Mouse (Mus musculus): ENCODE data around the gene Tmem39b. TPM values are rescaled to one million over a fixed set of nuclear protein-coding genes. Genes with fewer than 3 reads are reported as not detected.
A peak's percentile ranks its signal among the peaks of the same experiment; 100 is the strongest.

The Tmem39b gene
- polyA plus RNA-seq, 1 experiment: 21.1 TPM

GRCm38 (mm10) chr4:129650359-129650758 lies 46.3 kb downstream of the Tmem39b start:
- Histone ChIP-seq H3K27ac (ENCODE audit: insufficient read depth, low read length) (no peak overlapping the region), H3K4me1 (ENCODE audit: control insufficient read depth, insufficient read depth, low read length) (peaks cover 7% of the 10 kb centered on the region), H3K4me3 (ENCODE audit: insufficient read depth, low read length) (no peak overlapping the region)
- no peak for TF ChIP-seq CTCF (IDR thresholded peaks at IDR 0.05; ENCODE audit: extremely low read depth, insufficient read depth, low read length)
- no peak for TF ChIP-seq POLR2A (IDR thresholded peaks at IDR 0.05; ENCODE audit: extremely low read depth, insufficient read depth, low read length)

GRCm38 (mm10) chr4:129648656-129649055 lies 48.0 kb downstream of the Tmem39b start:
- H3K4me1 ChIP-seq (ENCODE audit: control insufficient read depth, insufficient read depth, low read length): peaks cover 12% of the 10 kb centered on the region
- TF ChIP-seq POLR2A (IDR thresholded peaks at IDR 0.05; ENCODE audit: extremely low read depth, insufficient read depth, low read length) (no peak), CTCF (IDR thresholded peaks at IDR 0.05; ENCODE audit: extremely low read depth, insufficient read depth, low read length) (no peak)
- H3K27ac ChIP-seq (ENCODE audit: insufficient read depth, low read length): no peak overlapping the region
- no peak overlapping the region for H3K4me3 ChIP-seq (ENCODE audit: insufficient read depth, low read length)

- TF ChIP-seq CTCF (IDR thresholded peaks at IDR 0.05; ENCODE audit: extremely low read depth, insufficient read depth, low read length) (no peak), POLR2A (IDR thresholded peaks at IDR 0.05; ENCODE audit: extremely low read depth, insufficient read depth, low read length) (no peak)
- H3K27ac ChIP-seq (ENCODE audit: insufficient read depth, low read length): peak overlapping the region; percentile 46; the same call in 1 of the 2 replicates
Observed at GRCm38 (mm10) chr4:129645204-129645603, 51.4 kb downstream of the Tmem39b start.

GRCm38 (mm10) chr4:129641756-129642155 lies 54.9 kb downstream of the Tmem39b start:
- peaks cover 19% of the 10 kb centered on the region for H3K4me1 ChIP-seq (ENCODE audit: control insufficient read depth, insufficient read depth, low read length)

More at GRCm38 (mm10) chr4:129645204-129645603, 51.4 kb downstream of the Tmem39b start:
- no peak overlapping the region for H3K4me3 ChIP-seq (ENCODE audit: insufficient read depth, low read length)
- H3K4me1 ChIP-seq (ENCODE audit: control insufficient read depth, insufficient read depth, low read length): peaks cover 12% of the 10 kb centered on the region

GRCm38 (mm10) chr4:129640638-129641467 lies 55.8 kb downstream of the Tmem39b start, which contains the start of gene Txlna:
Gene Txlna (minus strand): TSS chr4:129641065.
- H3K4me3 ChIP-seq (ENCODE audit: insufficient read depth, low read length): peak within 1 kb of the TSS; percentile 59
- peak; percentile 93; the same call in 1 of the 2 replicates for TF ChIP-seq POLR2A (IDR thresholded peaks at IDR 0.05; ENCODE audit: extremely low read depth, insufficient read depth, low read length)
- no peak for TF ChIP-seq CTCF (IDR thresholded peaks at IDR 0.05; ENCODE audit: extremely low read depth, insufficient read depth, low read length)
- H3K27ac ChIP-seq (ENCODE audit: insufficient read depth, low read length): peak within 1 kb of the TSS; percentile 83
- H3K4me1 ChIP-seq (ENCODE audit: control insufficient read depth, insufficient read depth, low read length): peaks cover 16% of the 10 kb centered on the region

More at GRCm38 (mm10) chr4:129641756-129642155, 54.9 kb downstream of the Tmem39b start:
- no peak overlapping the region for H3K4me3 ChIP-seq (ENCODE audit: insufficient read depth, low read length)
- TF ChIP-seq CTCF (IDR thresholded peaks at IDR 0.05; ENCODE audit: extremely low read depth, insufficient read depth, low read length) (no peak), POLR2A (IDR thresholded peaks at IDR 0.05; ENCODE audit: extremely low read depth, insufficient read depth, low read length) (no peak)
- H3K27ac ChIP-seq (ENCODE audit: insufficient read depth, low read length): no peak overlapping the region

GRCm38 (mm10) chr4:129640101-129640637 lies 56.5 kb downstream of the Tmem39b start:
- Histone ChIP-seq H3K27ac (ENCODE audit: insufficient read depth, low read length) (peak overlapping the region; percentile 24; the same call in 1 of the 2 replicates), H3K4me1 (ENCODE audit: control insufficient read depth, insufficient read depth, low read length) (peaks cover 10% of the 10 kb centered on the region), H3K4me3 (ENCODE audit: insufficient read depth, low read length) (peak overlapping the region; percentile 59)
- TF ChIP-seq CTCF (IDR thresholded peaks at IDR 0.05; ENCODE audit: extremely low read depth, insufficient read depth, low read length) (no peak), POLR2A (IDR thresholded peaks at IDR 0.05; ENCODE audit: extremely low read depth, insufficient read depth, low read length) (no peak; the same call in 1 of the 2 replicates)

GRCm38 (mm10) chr4:129639221-129639620 lies 57.4 kb downstream of the Tmem39b start:
- Histone ChIP-seq H3K4me3 (ENCODE audit: insufficient read depth, low read length) (peak overlapping the region; percentile 59; the same call in 1 of the 2 replicates), H3K4me1 (ENCODE audit: control insufficient read depth, insufficient read depth, low read length) (peaks cover 7% of the 10 kb centered on the region), H3K27ac (ENCODE audit: insufficient read depth, low read length) (no peak overlapping the region)
- TF ChIP-seq POLR2A (IDR thresholded peaks at IDR 0.05; ENCODE audit: extremely low read depth, insufficient read depth, low read length) (no peak), CTCF (IDR thresholded peaks at IDR 0.05; ENCODE audit: extremely low read depth, insufficient read depth, low read length) (no peak)

- H3K4me1 ChIP-seq (ENCODE audit: control insufficient read depth, insufficient read depth, low read length): peaks cover 2% of the 10 kb centered on the region; the same call in 1 of the 2 replicates
- TF ChIP-seq POLR2A (IDR thresholded peaks at IDR 0.05; ENCODE audit: extremely low read depth, insufficient read depth, low read length): no peak
- TF ChIP-seq CTCF (IDR thresholded peaks at IDR 0.05; ENCODE audit: extremely low read depth, insufficient read depth, low read length): no peak
- no peak overlapping the region for H3K4me3 ChIP-seq (ENCODE audit: insufficient read depth, low read length)
- no peak overlapping the region for H3K27ac ChIP-seq (ENCODE audit: insufficient read depth, low read length)
Observed at GRCm38 (mm10) chr4:129633852-129634251, 62.8 kb downstream of the Tmem39b start.

GRCm38 (mm10) chr4:129631867-129632266 lies 64.8 kb downstream of the Tmem39b start:
- TF ChIP-seq CTCF (IDR thresholded peaks at IDR 0.05; ENCODE audit: extremely low read depth, insufficient read depth, low read length) (no peak), POLR2A (IDR thresholded peaks at IDR 0.05; ENCODE audit: extremely low read depth, insufficient read depth, low read length) (no peak)
- H3K27ac ChIP-seq (ENCODE audit: insufficient read depth, low read length): no peak overlapping the region
- H3K4me3 ChIP-seq (ENCODE audit: insufficient read depth, low read length): no peak overlapping the region
- no peaks in the 10 kb centered on the region for H3K4me1 ChIP-seq (ENCODE audit: control insufficient read depth, insufficient read depth, low read length)
